Mouse (Mus musculus) ES-E14 (cell line): ENCODE measurements at regions not wholly inside any gene's neighbourhood (a gene's known extent, or its start where the extent isn't known, plus 50 kb on each side); places are given as distances from the start of the nearest gene placed in this dataset.

ENCODE experiments used
- CHD2 ChIP-seq: IDR thresholded peaks from 2 replicates; pipeline ENCODE4 v1.6.1; 2014; ENCODE audit warnings: mild to moderate bottlenecking, low read depth, low read length, inconsistent platforms
- HCFC1 ChIP-seq: IDR thresholded peaks from 2 replicates; pipeline ENCODE4 v1.6.1; 2012; ENCODE audit warnings: low read length, inconsistent platforms, borderline replicate concordance; ENCODE audit not compliant: insufficient read depth
- MAFK ChIP-seq: IDR thresholded peaks from 2 replicates; pipeline ENCODE4 v1.6.1; 2014; ENCODE audit warnings: mild to moderate bottlenecking, low read depth, low read length, inconsistent platforms; ENCODE audit not compliant: insufficient read depth
- ZC3H11A ChIP-seq: IDR thresholded peaks from 2 replicates; pipeline ENCODE4 v1.6.1; 2012; ENCODE audit warnings: low read depth, mild to moderate bottlenecking, inconsistent platforms, low read length, borderline replicate concordance
- ZNF384 ChIP-seq: IDR thresholded peaks from 2 replicates; pipeline ENCODE4 v1.6.1; 2012; ENCODE audit warnings: low read depth, low read length, inconsistent platforms

- no peak for TF ChIP-seq ZNF384
- TF ChIP-seq CHD2 = no peak
- TF ChIP-seq MAFK = no peak
- TF ChIP-seq ZC3H11A = no peak
- TF ChIP-seq HCFC1 = no peak
Measured at GRCm38 (mm10) chr4:142337701-142338100, 98.5 kb upstream of the Kazn start.
